Mouse (Mus musculus): ENCODE measurements around the gene Smagp. TPM values are rescaled to one million over a fixed set of nuclear protein-coding genes. Genes with fewer than 3 reads are reported as not detected.

Smagp gene
- total RNA-seq (2014; rRNA removed; ENCODE audit: low replicate concordance): 20.5 and 27.6 TPM in 2 replicates
- 15.9 and 19.0 TPM in 2 replicates for polyA plus RNA-seq (2015; fragmentation: Nextera tagmentation; extraction: Ambion mirVana)

- Histone ChIP-seq H3K4me2 (ENCODE audit: low read depth, low read length) (peak within 1 kb of the TSS; percentile 89), H3K27me3 (ENCODE audit: control insufficient read depth, insufficient read depth, low read length) (peaks cover 24% of the 10 kb centered on the region), H3K27ac (ENCODE audit: low read depth) (peak within 1 kb of the TSS; percentile 75), H3K4me1 (ENCODE audit: control insufficient read depth, insufficient read depth) (peaks cover 16% of the 10 kb centered on the region; the same call in 1 of the 2 replicates), H3K9ac (replicated peaks; ENCODE audit: low read depth, low read length) (peak within 1 kb of the TSS; percentile 73), H3K36me3 (replicated peaks; ENCODE audit: control insufficient read depth, insufficient read depth, low read length) (no peaks in the 10 kb centered on the region), H3K9me3 (replicated peaks; ENCODE audit: control insufficient read depth, low read length) (no peaks in the 10 kb centered on the region), H3K4me3 (ENCODE audit: low read depth, low read length) (peak within 1 kb of the TSS; percentile 75)
- peak; percentile 55 for ATAC-seq (ENCODE audit: insufficient read depth, low read depth)
- TF ChIP-seq CTCF (IDR thresholded peaks at IDR 0.05; ENCODE audit: low read depth) (no peak), EP300 (IDR thresholded peaks at IDR 0.05; ENCODE audit: low read depth) (no peak)
- under 1% methylated on average over 69 of the region's 77 CpGs for WGBS
- DNase-seq (ENCODE audit: low spot score): peak; percentile 38
Measured at GRCm38 (mm10) chr15:100636700-100637501, at the start of gene Smagp. Gene Smagp (minus strand): TSS chr15:100636940.

GRCm38 (mm10) chr15:100686434-100686833 lies 49.7 kb upstream of the Smagp start:
- WGBS: 88% methylated on average over 6 of the region's 6 CpGs

GRCm38 (mm10) chr15:100685849-100686248 lies 49.1 kb upstream of the Smagp start:
- H3K36me3 ChIP-seq (replicated peaks; ENCODE audit: control insufficient read depth, insufficient read depth, low read length): no peaks in the 10 kb centered on the region
- H3K4me2 ChIP-seq (ENCODE audit: low read depth, low read length): no peak overlapping the region
- H3K4me3 ChIP-seq (ENCODE audit: low read depth, low read length): no peak overlapping the region
- H3K27me3 ChIP-seq (ENCODE audit: control insufficient read depth, insufficient read depth, low read length): no peaks in the 10 kb centered on the region
- H3K4me1 ChIP-seq (ENCODE audit: control insufficient read depth, insufficient read depth): no peaks in the 10 kb centered on the region
- no peak overlapping the region for H3K27ac ChIP-seq (ENCODE audit: low read depth)
- DNase-seq (ENCODE audit: low spot score): no peak
- WGBS: 61% methylated on average over 8 of the region's 8 CpGs
- H3K9me3 ChIP-seq (replicated peaks; ENCODE audit: control insufficient read depth, low read length): peaks cover 9% of the 10 kb centered on the region; the same call in 1 of the 2 replicates
- H3K9ac ChIP-seq (replicated peaks; ENCODE audit: low read depth, low read length): no peak overlapping the region
- ATAC-seq (ENCODE audit: insufficient read depth, low read depth): no peak
- TF ChIP-seq CTCF (IDR thresholded peaks at IDR 0.05; ENCODE audit: low read depth) (no peak), EP300 (IDR thresholded peaks at IDR 0.05; ENCODE audit: low read depth) (no peak)

More at GRCm38 (mm10) chr15:100686434-100686833, 49.7 kb upstream of the Smagp start:
- Histone ChIP-seq H3K4me3 (ENCODE audit: low read depth, low read length) (no peak overlapping the region), H3K27ac (ENCODE audit: low read depth) (no peak overlapping the region), H3K4me2 (ENCODE audit: low read depth, low read length) (no peak overlapping the region), H3K9ac (replicated peaks; ENCODE audit: low read depth, low read length) (no peak overlapping the region), H3K4me1 (ENCODE audit: control insufficient read depth, insufficient read depth) (no peaks in the 10 kb centered on the region), H3K36me3 (replicated peaks; ENCODE audit: control insufficient read depth, insufficient read depth, low read length) (no peaks in the 10 kb centered on the region), H3K27me3 (ENCODE audit: control insufficient read depth, insufficient read depth, low read length) (no peaks in the 10 kb centered on the region), H3K9me3 (replicated peaks; ENCODE audit: control insufficient read depth, low read length) (peaks cover 11% of the 10 kb centered on the region; the same call in 1 of the 2 replicates)
- TF ChIP-seq CTCF (IDR thresholded peaks at IDR 0.05; ENCODE audit: low read depth): no peak
- TF ChIP-seq EP300 (IDR thresholded peaks at IDR 0.05; ENCODE audit: low read depth): no peak
- DNase-seq (ENCODE audit: low spot score) (no peak), ATAC-seq (ENCODE audit: insufficient read depth, low read depth) (no peak)

DNA sequence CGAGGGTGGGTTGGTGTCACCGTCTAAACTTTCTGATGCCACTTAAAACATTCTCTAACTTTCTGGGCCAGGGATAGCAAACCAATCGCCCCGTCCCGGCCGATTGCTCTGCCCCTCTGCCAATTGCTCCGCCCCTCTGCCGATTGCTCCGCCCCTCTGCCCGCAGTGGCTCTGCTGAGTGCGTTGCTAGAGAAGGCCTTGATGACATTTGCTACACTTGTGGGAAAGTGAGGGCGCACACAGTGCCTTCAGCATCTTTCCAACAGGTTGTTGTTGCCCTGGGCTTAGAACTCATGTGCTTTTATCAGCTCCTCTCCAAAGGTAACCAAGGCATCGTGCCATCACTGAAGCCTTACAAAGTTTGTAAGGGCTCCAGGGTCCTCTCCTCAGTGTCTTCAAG lies 48.5 kb upstream of the Smagp start:
- TF ChIP-seq CTCF (IDR thresholded peaks at IDR 0.05; ENCODE audit: low read depth) (no peak), EP300 (IDR thresholded peaks at IDR 0.05; ENCODE audit: low read depth) (no peak)
- Histone ChIP-seq H3K9ac (replicated peaks; ENCODE audit: low read depth, low read length) (no peak overlapping the region), H3K4me3 (ENCODE audit: low read depth, low read length) (no peak overlapping the region), H3K27ac (ENCODE audit: low read depth) (no peak overlapping the region), H3K27me3 (ENCODE audit: control insufficient read depth, insufficient read depth, low read length) (no peaks in the 10 kb centered on the region), H3K4me2 (ENCODE audit: low read depth, low read length) (no peak overlapping the region), H3K36me3 (replicated peaks; ENCODE audit: control insufficient read depth, insufficient read depth, low read length) (no peaks in the 10 kb centered on the region), H3K9me3 (replicated peaks; ENCODE audit: control insufficient read depth, low read length) (peaks cover 3% of the 10 kb centered on the region; the same call in 1 of the 2 replicates), H3K4me1 (ENCODE audit: control insufficient read depth, insufficient read depth) (no peaks in the 10 kb centered on the region)
- no peak for ATAC-seq (ENCODE audit: insufficient read depth, low read depth)
- DNase-seq (ENCODE audit: low spot score): no peak
- WGBS: 25% methylated on average over 13 of the region's 13 CpGs

DNA sequence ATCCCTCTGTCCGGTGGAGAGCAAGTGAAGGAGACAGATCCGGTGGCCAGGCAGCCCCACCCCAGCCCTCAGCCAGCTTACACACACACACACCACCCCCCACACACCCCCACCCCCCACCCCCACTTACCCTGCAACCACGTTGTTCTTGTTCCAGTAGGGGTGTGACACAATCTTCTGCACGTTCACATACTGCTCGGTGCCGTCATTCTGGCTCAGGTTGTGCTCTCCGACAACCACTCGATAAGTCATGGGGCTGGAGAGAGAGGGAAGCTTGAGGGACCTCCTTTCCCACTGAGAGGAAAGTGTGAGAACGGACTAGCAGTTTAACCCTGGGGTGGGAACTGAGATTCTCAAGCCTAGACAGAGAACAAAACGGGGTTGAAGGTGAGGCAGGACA lies 47.7 kb upstream of the Smagp start:
- no peak overlapping the region for H3K27ac ChIP-seq (ENCODE audit: low read depth)
- no peak for TF ChIP-seq EP300 (IDR thresholded peaks at IDR 0.05; ENCODE audit: low read depth)
- TF ChIP-seq CTCF (IDR thresholded peaks at IDR 0.05; ENCODE audit: low read depth): no peak
- no peak overlapping the region for H3K4me2 ChIP-seq (ENCODE audit: low read depth, low read length)
- H3K27me3 ChIP-seq (ENCODE audit: control insufficient read depth, insufficient read depth, low read length): no peaks in the 10 kb centered on the region
- no peak for DNase-seq (ENCODE audit: low spot score)
- H3K4me1 ChIP-seq (ENCODE audit: control insufficient read depth, insufficient read depth): no peaks in the 10 kb centered on the region
- H3K36me3 ChIP-seq (replicated peaks; ENCODE audit: control insufficient read depth, insufficient read depth, low read length): no peaks in the 10 kb centered on the region
- 30% methylated on average over 10 of the region's 10 CpGs for WGBS
- H3K9ac ChIP-seq (replicated peaks; ENCODE audit: low read depth, low read length): 0 out of 2 replicates have a peak overlapping the region, but pooled peaks have one; percentile 20
- no peaks in the 10 kb centered on the region for H3K9me3 ChIP-seq (replicated peaks; ENCODE audit: control insufficient read depth, low read length)
- H3K4me3 ChIP-seq (ENCODE audit: low read depth, low read length): no peak overlapping the region
- peak; percentile 54 for ATAC-seq (ENCODE audit: insufficient read depth, low read depth)

Measured in heart, postnatal 0 days (tissue).